Mouse (Mus musculus) thymus, adult 2 months (tissue): ENCODE results near the gene Rpf1.

Source experiments
- CTCF ChIP-seq: fragments of 200-500 bp; IDR thresholded peaks from 2 replicates; pipeline ENCODE4 v1.5.1; 2012; ENCODE audit warnings: mild to moderate bottlenecking, control low read depth, low read length, moderate library complexity, borderline replicate concordance; ENCODE audit not compliant: control insufficient read depth, poor library complexity, insufficient read depth; ENCODE audit errors: extremely low read depth
- POLR2A ChIP-seq: fragments of 200-500 bp; IDR thresholded peaks from 2 replicates; pipeline ENCODE4 v1.6.1; 2012; ENCODE audit warnings: mild to moderate bottlenecking, low read length, control low read depth, moderate library complexity; ENCODE audit not compliant: control insufficient read depth, poor library complexity, insufficient read depth; ENCODE audit errors: extremely low read depth

- no peak for TF ChIP-seq POLR2A
- TF ChIP-seq CTCF, result no peak
Observed at GRCm38 (mm10) chr3:146520226-146520797, 917 bp downstream of the Rpf1 start.
